Mouse (Mus musculus) CH12F3 (cell line): ENCODE data around the gene Slc16a11.

Experiments
- in situ Hi-C: fragments of 300-500 bp; cut with MboI; formaldehyde crosslinking; loops from 2 replicates; pipeline ENCODE4 v1.14.3; 2020; ENCODE audit warnings: low sequenced_read_pairs

Slc16a11 gene

DNA sequence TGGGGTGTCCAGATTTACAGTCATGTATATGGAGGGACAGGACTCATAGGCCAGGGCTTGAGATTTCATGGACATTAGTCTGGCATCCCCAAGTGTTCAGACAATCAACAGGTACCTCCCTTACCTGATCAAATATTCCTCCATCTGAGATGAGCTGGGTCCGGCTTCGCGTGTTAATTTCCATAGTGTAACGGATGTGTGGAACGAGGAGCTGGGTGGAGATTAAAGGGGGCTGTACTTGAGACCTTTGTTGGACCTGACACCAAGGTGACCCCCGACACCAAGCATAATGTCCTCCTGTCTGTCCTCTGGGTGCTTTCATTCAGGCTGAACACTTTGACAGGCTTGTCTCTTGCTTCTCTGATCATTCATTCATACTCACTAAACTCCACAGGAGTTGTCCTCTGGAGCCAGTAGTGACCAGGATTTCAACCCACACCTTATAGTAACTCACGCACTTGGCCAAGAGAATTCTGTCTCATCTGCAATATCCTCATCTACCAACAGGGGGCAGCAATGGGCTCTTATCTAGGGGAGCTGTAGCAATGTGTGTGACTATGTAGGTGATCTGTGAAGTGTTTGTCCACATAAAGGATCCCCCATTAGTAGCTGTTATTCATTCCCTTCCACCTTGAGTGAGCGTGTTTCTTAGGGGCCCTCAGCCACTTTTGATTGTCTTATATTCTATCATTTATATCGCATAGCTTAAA, 34.7 kb downstream of the Slc16a11 start:
- in situ Hi-C loops = no loop called here

DNA sequence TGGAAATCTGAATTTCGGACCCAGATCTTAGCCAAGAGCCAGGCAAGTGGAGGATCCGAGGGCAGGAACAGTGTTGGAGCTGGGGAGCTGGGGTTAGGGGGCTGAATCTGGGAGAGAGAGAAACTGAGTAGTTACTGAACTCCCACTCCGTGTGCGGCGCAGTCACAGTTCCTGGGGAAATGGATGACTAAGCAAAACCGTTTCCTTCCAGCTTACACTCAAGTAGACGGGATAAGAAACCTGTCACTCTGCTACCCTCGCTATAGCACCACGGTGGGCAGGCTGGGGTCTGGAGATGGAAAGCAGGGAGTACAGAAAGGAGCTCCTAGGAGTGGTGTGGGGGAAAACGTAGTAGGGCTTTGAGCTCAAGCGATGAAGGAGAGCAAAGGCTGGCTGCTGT, 37.6 kb downstream of the Slc16a11 start:
- in situ Hi-C loops = no loop called here

DNA sequence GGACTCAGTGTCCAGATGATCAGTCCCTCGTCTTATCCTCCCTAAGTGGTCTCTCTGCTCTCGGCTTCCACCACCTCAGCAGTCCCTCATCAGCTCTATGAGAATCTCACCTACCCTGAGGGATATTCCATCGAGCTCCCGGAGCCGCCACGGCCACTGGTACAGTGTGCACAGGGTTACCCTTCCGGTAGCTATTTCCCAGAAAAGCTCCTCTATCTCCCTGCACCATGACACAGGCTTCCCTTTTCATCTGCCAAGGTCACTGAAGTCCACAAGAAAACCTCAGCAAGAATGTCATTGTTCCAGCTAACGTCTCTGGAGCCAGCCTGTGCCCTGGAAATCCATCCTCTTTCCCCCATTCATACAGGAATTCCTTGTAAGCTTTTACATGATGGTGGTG, 39.3 kb downstream of the Slc16a11 start:
- in situ Hi-C loops = no loop called here

DNA sequence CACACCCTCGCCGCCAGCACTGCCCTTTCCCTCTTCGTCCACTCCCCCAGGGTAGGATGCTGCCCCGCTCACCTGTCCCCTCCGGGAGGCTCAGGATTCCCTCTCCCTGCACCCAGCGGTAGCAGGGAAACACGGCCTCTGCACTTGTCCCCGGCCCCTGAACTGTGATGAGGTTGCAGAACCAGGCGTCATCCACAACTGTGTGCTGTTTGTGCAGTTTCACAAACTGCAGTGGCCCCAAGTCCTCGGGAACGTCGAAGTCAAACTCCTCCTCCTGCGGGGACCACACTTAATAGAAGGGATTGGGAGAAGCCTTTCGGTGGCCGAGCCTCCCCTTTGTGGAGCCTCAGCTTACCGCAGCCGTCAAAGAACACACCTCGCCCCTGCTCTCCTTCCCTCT, 41.8 kb downstream of the Slc16a11 start:
- in situ Hi-C loops = no loop called here

- in situ Hi-C loops = no loop called here
These were observed 42.5 kb downstream of the Slc16a11 start, which contains the start of gene Alox12 for GRCm38 (mm10) chr11:70254931-70255531. TSS of gene Alox12 (minus strand) at chr11:70255353.

GRCm38 (mm10) chr11:70259035-70259434, 46.5 kb downstream of the Slc16a11 start:
- in situ Hi-C loops = no loop called here

- in situ Hi-C loops = no loop called here
These were observed 52.7 kb downstream of the Slc16a11 start for GRCm38 (mm10) chr11:70265252-70265651.

DNA sequence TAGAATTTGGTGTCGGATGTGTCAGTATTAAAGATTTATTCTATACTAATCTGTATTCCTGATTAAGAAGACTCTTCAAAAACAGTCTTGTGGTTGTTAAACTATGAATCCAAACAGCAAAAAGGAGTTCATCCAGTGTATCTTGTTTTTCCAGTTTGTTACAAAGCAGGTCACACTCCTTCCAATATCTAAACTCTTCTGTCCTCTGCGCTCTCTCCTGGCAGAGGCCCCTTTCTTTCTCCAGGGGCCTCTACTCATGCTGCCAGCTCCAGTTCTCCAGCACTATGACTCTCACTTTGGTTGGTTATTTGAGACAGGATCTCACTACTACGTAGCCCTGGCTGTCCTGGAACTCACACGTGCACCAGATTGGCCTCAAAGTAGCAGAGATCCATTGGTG, 53.3 kb downstream of the Slc16a11 start:
- in situ Hi-C loops = no loop called here
